Mouse (Mus musculus) liver, postnatal 0 days (tissue): Measurements from ENCODE around the gene Pdzrn3. TPM values are rescaled to one million over a fixed set of nuclear protein-coding genes. Genes with fewer than 3 reads are reported as not detected.

Experiments used
- ATAC-seq: fragments of 200-750 bp; cut with Nextera tagmentation; 2 replicates; pipeline ENCODE4 v1.8.0; 2017; ENCODE audit warnings: mild to moderate bottlenecking, moderate library complexity
- DNase-seq: peaks from one replicate; pipeline ENCODE4 v3.0.0-alpha.2; 2016
- H3K27ac ChIP-seq: fragments of 300-500 bp; sonication (generic); 2 replicates; pipeline ENCODE4 v1.5.1; 2014; ENCODE audit warnings: antibody characterized with exemption, moderate library complexity, mild to moderate bottlenecking, low read depth
- H3K27me3 ChIP-seq: fragments of 300-500 bp; sonication (generic); 2 replicates; pipeline ENCODE4 v1.6.1; 2014; ENCODE audit warnings: low read length, control low read depth, mixed read lengths; ENCODE audit not compliant: insufficient read depth
- H3K36me3 ChIP-seq: fragments of 300-500 bp; sonication (generic); replicated peaks from 2 replicates; pipeline ENCODE4 v1.6.1; 2014; ENCODE audit warnings: mild to moderate bottlenecking, control low read depth, low read length, moderate library complexity, mixed read lengths; ENCODE audit not compliant: insufficient read depth
- H3K4me1 ChIP-seq: fragments of 300-500 bp; sonication (generic); 2 replicates; pipeline ENCODE4 v1.6.1; 2014; ENCODE audit warnings: antibody characterized with exemption, mild to moderate bottlenecking, control low read depth; ENCODE audit not compliant: insufficient read depth
- H3K4me2 ChIP-seq: fragments of 300-500 bp; sonication (generic); 2 replicates; pipeline ENCODE4 v1.6.1; 2014; ENCODE audit warnings: low read depth, mild to moderate bottlenecking, low read length, moderate library complexity, mixed read lengths
- H3K4me3 ChIP-seq: fragments of 300-500 bp; sonication (generic); 2 replicates; pipeline ENCODE4 v1.5.1; 2014; ENCODE audit warnings: low read depth, low read length
- H3K9ac ChIP-seq: fragments of 300-500 bp; sonication (generic); replicated peaks from 2 replicates; pipeline ENCODE4 v1.6.1; 2014; ENCODE audit warnings: mild to moderate bottlenecking, moderate library complexity
- H3K9me3 ChIP-seq: fragments of 300-500 bp; sonication (generic); 2 replicates; pipeline ENCODE4 v1.6.1; 2016; ENCODE audit warnings: mild to moderate bottlenecking, control low read depth, low read length, mixed read lengths
- CTCF ChIP-seq: sonication (generic); IDR thresholded peaks from 2 replicates; pipeline ENCODE4 v1.5.1; 2016; ENCODE audit warnings: antibody characterized with exemption, low read depth
- EP300 ChIP-seq: IDR thresholded peaks from 2 replicates; pipeline ENCODE4 v1.6.1; 2016; ENCODE audit warnings: antibody characterized with exemption, low read depth, mild to moderate bottlenecking
- WGBS: fragments of 180-500 bp; shearing (Covaris S2); extraction: QIAGEN DNeasy Blood & Tissue Kit; methylation state at CpG from one replicate; pipeline ENCODE4 v1.1.7; 2014; ENCODE audit not compliant: insufficient replicate concordance; 5-methylcytosine and 5-hydroxymethylcytosine counted together
- polyA plus RNA-seq: library from polyadenylated mRNA; unstranded; fragments of >200 nt; fragmentation: Nextera tagmentation; extraction: Ambion mirVana; gene quantifications from 2 replicates; pipeline ENCODE4 v1.2.1, GENCODE M21; 2015

The Pdzrn3 gene
- 0.60 and 0.69 TPM in 2 replicates for polyA plus RNA-seq

DNA sequence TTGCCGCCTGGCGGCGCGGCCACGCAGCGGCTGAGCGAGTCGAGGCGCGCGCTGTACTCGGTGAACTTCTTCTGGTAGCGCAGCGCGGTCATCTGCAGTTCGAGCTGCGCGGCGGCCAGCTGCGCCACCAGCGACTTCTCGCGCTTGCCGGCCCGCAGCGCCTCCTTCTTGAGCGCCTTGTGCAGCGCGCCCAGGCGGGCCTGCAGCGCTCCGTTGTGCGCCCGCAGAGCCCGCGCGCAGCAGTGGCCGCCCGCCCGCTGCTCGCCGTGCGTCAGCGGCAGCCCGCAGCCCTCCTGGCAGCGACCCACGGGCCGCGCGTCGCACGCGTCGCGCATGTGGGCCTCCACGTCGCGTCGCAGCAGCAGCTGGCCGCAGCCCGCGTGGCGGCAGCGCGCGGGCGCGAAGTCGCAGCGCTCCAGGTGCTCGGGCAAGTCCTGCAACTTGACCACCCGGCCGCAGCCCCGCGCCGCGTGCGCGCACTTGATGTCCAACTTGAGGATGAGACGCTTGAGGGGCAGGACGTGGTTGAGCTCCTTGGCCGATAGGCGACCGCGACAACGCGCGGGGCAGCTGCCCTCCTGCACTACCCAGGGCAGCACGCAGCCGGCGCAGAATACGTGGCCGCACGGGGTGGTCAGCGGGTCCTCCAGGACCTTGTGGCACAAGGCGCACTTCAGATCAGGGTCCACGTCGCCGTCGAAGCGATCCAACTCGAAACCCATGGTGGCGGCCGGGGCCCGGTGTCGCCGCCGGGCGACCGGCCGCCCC lies at the start of gene Pdzrn3:
Gene Pdzrn3 (minus strand): TSS at position 731 of the 768 bp plus-strand sequence.
- under 1% methylated on average over 84 of the region's 111 CpGs for WGBS
- no peak for TF ChIP-seq CTCF
- no peak for TF ChIP-seq EP300
- H3K9me3 ChIP-seq, result no peaks in the 10 kb centered on the region
- H3K4me1 ChIP-seq, result peaks cover 13% of the 10 kb centered on the region
- peak within 1 kb of the TSS; percentile 68 for H3K4me2 ChIP-seq
- DNase-seq, result peak; percentile 35
- H3K4me3 ChIP-seq, result peak within 1 kb of the TSS; percentile 47
- H3K27me3 ChIP-seq, result peaks cover 29% of the 10 kb centered on the region
- H3K27ac ChIP-seq, result no peak within 1 kb of the TSS
- ATAC-seq, result peak; percentile 42
- no peaks in the 10 kb centered on the region for H3K36me3 ChIP-seq
- peak within 1 kb of the TSS; percentile 46; the same call in 1 of the 2 replicates for H3K9ac ChIP-seq

- 79% methylated on average over 3 of the region's 3 CpGs for WGBS
- Histone ChIP-seq H3K36me3 (no peaks in the 10 kb centered on the region), H3K27ac (no peak overlapping the region), H3K9ac (no peak overlapping the region), H3K4me3 (no peak overlapping the region), H3K27me3 (no peaks in the 10 kb centered on the region), H3K4me2 (no peak overlapping the region), H3K4me1 (no peaks in the 10 kb centered on the region), H3K9me3 (no peaks in the 10 kb centered on the region)
- DNase-seq, result no peak
- TF ChIP-seq CTCF (no peak), EP300 (no peak)
- ATAC-seq, result no peak
Observed at GRCm38 (mm10) chr6:101427296-101427695, 49.6 kb upstream of the Pdzrn3 start.

GRCm38 (mm10) chr6:101426301-101426700 lies 48.6 kb upstream of the Pdzrn3 start:
- Histone ChIP-seq H3K4me3 (no peak overlapping the region), H3K4me2 (no peak overlapping the region), H3K4me1 (no peaks in the 10 kb centered on the region), H3K36me3 (no peaks in the 10 kb centered on the region), H3K9ac (no peak overlapping the region), H3K27me3 (no peaks in the 10 kb centered on the region), H3K9me3 (no peaks in the 10 kb centered on the region), H3K27ac (no peak overlapping the region)
- DNase-seq (no peak), ATAC-seq (no peak)
- WGBS, result 79% methylated on average over 4 of the region's 4 CpGs
- no peak for TF ChIP-seq CTCF
- TF ChIP-seq EP300, result no peak

- no peak for TF ChIP-seq CTCF
- Histone ChIP-seq H3K9ac (no peak overlapping the region), H3K4me1 (no peaks in the 10 kb centered on the region), H3K4me2 (no peak overlapping the region), H3K27ac (no peak overlapping the region), H3K36me3 (no peaks in the 10 kb centered on the region), H3K4me3 (no peak overlapping the region), H3K27me3 (no peaks in the 10 kb centered on the region), H3K9me3 (no peaks in the 10 kb centered on the region)
- ATAC-seq (no peak), DNase-seq (no peak)
- WGBS, result 69% methylated on average over 10 of the region's 10 CpGs
Observed at GRCm38 (mm10) chr6:101422084-101422954, 44.6 kb upstream of the Pdzrn3 start.

- ATAC-seq (no peak), DNase-seq (no peak)
- Histone ChIP-seq H3K9ac (no peak overlapping the region), H3K4me2 (no peak overlapping the region), H3K4me3 (no peak overlapping the region), H3K27ac (no peak overlapping the region), H3K36me3 (no peaks in the 10 kb centered on the region), H3K4me1 (no peaks in the 10 kb centered on the region), H3K9me3 (no peaks in the 10 kb centered on the region), H3K27me3 (no peaks in the 10 kb centered on the region)
- no peak for TF ChIP-seq CTCF
- TF ChIP-seq EP300, result no peak
- whole genome bisulfite sequencing, result 87% methylated on average over 5 of the region's 5 CpGs
Observed at GRCm38 (mm10) chr6:101418213-101418612, 40.5 kb upstream of the Pdzrn3 start.

DNA sequence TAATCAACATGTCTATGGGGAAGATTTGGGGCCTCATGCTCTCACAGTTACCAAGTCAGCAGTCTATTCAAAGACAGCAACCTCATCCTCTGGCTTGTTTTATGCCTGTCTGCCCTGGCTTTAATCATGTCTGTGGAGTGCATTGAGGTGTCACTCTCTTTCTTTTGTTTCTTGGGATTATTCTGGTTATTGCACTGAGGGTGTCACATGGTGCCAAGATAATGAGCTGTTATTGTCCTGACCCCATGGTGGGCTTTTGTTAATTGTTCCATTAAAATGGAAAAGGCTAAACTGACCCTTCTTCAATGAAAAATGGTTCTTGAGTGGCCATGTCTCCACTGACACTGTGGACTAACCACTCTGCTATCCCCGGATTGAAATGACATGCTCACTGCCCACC lies 34.0 kb upstream of the Pdzrn3 start:
- no peak for DNase-seq
- ATAC-seq, result no peak
- Histone ChIP-seq H3K4me1 (no peaks in the 10 kb centered on the region), H3K4me3 (no peak overlapping the region), H3K4me2 (no peak overlapping the region), H3K9me3 (no peaks in the 10 kb centered on the region), H3K9ac (no peak overlapping the region), H3K27me3 (no peaks in the 10 kb centered on the region), H3K27ac (no peak overlapping the region), H3K36me3 (no peaks in the 10 kb centered on the region)
- no peak for TF ChIP-seq EP300
- WGBS, result 72% methylated on average over 1 of the region's 1 CpGs
